Mouse (Mus musculus) 416B (cell line): ENCODE data around the gene Hist1h4n.

Experiments
- DNase-seq: peaks from one replicate; pipeline ENCODE4 v3.0.0; 2011; ENCODE audit warnings: low read depth

The Hist1h4n gene

DNA sequence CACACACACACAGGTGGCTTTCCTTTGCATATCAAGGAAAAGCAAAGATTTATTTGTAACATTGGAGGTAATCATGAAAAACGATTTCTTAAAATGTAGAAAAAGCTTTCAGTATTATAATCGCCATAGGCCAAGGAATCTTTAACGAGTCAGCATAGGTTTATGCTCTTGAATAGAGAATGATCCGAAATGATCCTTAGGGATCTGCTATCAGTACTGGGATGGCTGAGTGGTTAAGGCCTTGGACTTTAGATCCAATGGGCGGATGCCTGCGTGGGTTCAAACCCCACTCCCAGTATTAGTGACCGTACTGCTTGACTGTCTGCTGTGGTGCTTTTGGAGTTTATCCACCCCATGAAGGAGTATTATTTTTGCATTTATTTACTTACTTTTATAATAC lies 36.4 kb downstream of the Hist1h4n start:
- no peak for DNase-seq

DNA sequence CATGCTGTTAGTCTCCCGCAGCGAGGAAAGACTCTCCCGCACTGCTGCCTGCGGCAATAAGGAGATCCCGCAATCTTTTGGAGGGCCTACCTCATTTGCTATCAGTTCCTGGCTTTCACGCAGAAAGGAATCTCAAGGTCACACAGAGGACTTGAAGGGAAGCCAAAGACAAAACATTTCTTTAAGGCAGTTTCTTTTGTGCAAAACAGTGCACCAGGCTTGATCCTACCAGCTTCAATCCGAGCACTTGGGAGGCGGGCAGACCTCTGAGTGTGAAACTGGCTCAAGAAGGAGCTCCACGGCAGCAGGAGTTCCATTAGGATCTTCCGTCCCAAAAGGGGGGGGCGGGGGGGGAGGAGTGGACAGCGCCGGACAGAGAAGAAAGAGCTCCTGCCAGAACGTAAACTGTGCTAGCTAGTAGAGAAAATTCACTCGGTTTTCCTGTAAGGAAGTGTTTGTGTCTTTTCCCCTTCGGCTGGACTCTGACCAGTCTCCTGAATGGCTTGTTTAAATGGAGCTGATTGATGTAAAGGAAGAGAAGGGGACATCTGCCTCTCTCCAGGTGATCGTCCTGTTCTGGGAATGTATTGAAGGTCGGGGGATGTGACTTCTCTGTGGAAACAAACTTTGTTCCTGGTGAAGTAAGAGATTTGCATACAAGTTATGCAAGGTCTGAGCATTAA lies 41.3 kb downstream of the Hist1h4n start:
- DNase-seq, result peak; percentile 65

DNA sequence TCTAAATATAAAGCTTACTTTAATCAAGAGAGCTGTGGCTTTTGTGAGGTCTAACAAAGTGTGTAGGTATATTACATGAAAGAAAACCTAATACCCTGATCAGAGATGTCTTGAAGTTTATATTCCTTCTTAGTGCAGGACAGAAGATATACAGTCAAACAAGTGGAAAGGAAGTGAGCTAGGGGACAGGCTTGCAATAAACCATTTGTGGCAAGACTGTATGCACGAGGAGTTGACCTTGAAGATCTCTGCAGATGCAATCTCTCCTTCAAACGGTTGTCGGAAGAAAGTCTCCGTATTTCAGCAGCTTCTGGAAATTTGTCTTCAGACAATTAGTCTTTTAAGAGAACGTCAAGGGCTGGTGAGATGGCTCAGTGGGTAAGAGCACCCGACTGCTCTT lies 42.1 kb downstream of the Hist1h4n start:
- DNase-seq, result peak; percentile 87

DNA sequence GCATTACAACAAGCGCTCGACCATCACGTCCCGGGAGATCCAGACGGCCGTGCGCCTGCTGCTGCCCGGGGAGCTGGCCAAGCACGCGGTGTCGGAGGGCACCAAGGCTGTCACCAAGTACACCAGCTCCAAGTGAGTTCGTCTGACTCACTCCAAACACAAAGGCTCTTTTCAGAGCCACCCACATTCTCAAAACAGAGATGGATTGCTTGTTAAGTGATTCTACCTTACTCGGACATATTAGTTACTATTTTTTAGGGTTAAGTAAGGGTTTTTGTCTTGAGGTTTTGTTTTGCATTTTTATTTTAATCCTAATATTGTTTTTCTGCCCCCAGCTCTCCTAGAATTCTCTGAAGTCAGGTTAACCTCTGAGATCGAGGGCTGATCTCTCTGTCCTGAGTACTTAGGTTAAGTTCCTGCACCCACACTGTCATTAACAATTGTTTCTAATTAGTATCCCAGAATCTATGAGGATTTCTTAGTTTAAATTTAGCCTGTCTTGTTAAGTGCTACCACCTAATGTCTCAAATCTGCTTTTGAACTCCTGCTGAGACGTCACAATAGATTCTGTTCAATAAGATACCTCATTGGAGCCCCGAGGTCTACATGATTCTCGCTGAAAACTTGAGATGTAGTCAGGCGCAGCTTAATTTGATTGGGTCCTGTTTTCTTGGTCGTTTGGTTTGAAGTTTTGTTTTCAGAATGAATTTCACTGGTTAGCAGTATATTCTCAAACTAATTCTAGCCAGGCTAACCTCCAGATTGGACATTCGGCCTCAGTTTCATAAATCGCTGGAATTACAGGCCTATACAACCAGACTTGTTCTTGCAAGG lies 44.0 kb downstream of the Hist1h4n start:
- DNase-seq, result peak; percentile 84

DNA sequence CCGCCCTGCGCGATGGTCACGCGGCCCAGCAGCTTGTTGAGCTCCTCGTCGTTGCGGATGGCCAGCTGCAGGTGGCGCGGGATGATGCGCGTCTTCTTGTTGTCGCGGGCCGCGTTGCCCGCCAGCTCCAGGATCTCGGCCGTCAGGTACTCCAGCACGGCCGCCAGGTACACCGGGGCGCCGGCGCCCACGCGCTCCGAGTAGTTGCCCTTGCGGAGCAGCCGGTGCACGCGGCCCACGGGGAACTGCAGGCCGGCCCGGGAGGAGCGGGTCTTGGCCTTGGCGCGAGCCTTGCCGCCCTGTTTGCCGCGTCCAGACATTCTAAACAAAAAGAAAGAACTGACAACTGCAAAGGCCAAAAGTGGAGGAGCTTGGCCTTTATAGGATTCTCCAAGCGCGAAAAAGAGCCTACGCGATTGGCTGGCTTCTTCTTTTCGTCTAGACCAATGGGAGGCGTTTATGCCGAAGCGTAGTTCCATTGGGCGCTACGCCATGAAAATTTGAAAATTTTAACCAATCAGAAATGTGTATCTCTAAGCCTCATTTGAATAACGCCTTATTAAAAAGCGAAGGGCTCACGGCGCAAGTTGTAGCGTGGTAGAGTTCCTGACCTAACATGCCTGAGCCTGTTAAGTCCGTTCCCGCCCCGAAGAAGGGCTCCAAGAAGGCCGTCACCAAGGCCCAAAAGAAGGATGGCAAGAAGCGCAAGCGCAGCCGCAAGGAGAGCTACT lies 44.9 kb downstream of the Hist1h4n start, which contains the start of the genes Hist1h2an and Hist1h2bp:
Gene Hist1h2an, minus strand, starts transcription at position 320 of the 731 bp plus-strand sequence.
Gene Hist1h2bp, plus strand, starts transcription at position 563 of the 731 bp plus-strand sequence.
- peak; percentile 99 for DNase-seq

DNA sequence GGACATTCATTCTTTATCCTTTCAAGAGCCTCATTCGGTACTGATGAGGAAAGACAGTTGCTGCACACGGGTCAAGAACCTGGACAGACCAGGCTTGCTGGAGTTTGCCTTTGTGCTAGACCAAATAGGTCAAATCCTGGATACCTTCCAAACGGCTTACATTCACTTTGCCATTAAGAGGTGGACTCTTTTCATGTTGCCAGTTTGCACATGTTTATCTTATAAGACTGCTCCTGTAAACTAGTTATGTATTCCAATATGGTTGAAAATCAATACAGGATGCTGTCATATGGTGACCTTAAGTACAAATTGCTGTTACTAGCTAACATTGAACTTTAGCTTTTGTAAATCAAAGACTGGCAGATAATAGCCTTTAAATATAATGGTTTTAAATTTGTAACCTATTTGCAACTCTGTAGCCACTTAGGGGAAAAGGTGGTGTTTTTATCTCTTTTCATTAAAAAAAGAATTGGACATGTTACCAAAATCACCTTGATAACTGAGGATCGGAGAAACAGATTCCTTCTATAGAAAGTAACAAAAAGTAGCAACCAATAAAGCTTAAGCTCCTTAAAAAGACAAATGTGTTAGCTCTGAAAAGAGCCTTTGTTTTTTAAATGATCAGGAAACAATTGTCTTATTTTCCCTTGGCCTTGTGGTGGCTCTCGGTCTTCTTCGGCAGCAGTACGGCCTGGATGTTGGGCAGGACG lies 45.7 kb downstream of the Hist1h4n start:
- peak; percentile 90 for DNase-seq

DNA sequence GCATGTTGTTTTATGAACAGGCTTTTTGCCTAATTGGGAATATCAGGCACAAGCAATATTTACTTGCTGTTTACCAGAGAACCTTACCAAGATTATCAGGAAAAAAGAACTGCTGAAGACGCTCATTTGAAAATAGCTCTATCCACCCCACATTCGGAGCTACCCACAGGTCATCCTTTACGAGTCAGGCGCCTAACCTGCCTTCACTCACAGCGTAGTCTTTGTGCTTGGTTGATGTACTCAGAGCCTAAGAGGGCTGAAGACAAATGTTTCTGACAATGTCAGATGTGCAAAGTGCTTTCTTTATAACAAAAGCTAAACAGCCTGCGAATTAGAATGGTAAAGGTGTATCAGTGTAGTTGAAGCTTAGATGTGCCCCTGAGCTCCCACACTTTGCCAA lies 47.7 kb downstream of the Hist1h4n start:
- no peak for DNase-seq

DNA sequence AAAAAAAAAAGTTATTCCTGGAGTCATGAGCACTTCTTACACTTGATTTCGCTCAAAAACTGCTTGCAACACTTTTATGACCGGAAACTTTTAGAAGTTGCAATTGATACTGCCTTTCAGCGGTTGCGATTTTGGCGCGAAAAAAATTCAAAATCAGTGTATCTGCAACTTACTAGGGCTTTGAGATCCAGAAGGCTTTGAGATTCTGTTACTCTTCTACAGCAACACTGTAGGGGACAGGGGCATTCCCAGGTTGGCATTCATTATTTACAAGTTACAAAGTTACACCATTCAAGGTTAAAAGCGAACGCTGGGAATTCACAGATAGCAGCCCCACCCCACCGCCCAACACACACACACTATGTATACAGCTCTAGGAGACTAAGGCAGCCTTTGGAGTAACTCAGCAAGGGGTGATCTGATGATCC lies 48.2 kb downstream of the Hist1h4n start:
- DNase-seq, result peak; percentile 87

DNA sequence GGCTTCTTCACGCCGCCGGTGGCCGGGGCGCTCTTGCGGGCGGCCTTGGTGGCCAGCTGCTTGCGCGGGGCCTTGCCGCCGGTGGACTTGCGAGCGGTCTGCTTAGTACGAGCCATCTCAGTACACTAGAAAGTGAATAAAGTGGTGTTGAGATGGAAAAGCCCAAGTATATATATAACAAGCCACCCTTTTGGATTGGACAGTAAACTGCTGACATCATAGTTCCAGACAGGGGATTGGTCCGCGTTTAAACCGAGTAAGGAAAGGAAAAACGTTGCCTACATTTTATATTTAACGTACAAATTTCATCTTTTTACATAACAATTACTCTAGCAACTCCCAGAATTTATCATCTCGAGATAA lies 48.8 kb downstream of the Hist1h4n start, which contains the start of gene Hist1h3i:
Gene Hist1h3i, minus strand, starts transcription at position 116 of the 363 bp plus-strand sequence.
- DNase-seq, result peak; percentile 99

DNA sequence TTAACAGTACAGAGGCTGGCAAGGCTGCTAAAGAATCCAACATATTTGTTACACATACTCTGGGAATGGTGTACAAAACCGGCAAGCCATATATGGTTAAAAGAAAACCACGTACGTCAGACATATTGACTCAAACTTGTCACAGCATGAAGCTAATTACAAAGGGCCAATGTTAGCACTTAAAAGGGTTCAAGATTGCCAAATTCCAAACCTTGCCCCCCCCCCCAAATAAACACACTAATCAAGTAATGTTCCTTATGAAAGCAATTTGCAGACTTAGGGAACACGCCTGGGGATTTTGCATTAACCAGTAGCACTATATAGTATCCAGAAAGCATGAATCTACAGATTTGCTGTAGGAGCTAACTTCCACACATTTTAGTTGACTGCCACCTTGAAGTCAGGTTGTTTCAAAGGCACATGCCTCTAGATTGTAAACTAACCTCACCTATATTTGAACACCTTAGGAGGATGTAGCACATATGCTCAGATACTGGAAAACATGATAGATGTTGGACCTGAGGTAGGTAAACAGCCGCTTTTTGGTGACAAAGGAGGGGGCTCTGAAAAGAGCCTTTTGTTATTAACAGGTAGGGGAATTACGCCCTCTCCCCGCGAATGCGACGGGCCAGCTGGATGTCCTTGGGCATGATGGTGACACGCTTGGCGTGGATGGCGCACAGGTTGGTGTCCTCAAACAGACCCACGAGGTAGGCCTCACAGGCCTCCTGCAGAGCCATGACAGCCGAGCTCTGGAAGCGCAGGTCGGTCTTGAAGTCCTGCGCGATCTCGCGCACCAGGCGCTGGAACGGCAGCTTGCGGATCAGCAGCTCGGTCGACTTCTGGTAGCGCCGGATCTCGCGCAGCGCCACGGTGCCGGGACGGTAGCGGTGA lies 49.4 kb downstream of the Hist1h4n start:
- peak; percentile 95 for DNase-seq
